Mouse (Mus musculus): Measurements from ENCODE around the gene Tm9sf3.
"Not testable (repeated sequence)": the region's sequence is repeated elsewhere in the genome, so short reads cannot be mapped to it uniquely, and the experiment has no call there.

The Tm9sf3 gene

DNA sequence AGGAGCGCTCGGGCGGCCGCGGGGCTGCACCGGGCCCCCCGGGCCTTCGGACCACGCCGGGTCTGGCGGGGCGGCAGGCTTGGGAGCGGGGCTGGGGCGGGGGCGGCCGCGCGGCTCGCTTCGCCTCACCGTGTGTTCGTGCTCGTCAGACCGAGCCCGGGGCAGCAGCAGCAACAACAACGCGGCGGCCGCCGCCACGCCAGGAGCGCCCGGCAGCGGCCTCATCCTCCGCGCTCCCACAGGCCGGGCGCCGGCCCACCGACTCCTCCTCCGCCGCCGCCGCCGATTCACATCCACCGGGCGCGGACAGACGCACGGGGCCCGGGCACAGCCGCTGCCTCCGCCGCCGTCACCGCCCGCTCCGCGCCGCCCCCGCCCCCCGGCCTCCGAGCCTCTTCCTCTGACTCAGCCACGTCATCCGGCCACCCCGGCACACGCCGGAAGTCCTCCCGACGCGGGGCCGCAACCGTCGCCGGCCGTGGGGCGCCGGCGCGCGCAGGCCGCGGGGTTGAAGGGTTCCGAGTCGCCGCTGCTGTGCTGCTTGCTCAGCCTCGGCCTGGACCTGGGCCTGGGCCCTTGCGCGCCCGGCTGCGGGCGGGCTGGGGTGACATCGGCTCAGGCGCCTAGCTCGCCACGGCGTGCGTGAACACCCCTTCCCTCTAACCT, at the start of gene Tm9sf3:
TSS of gene Tm9sf3 (minus strand) at position 368 of the 666 bp plus-strand sequence.
- DNase-seq (ENCODE audit: low read depth, low spot score) = peak; percentile 79

DNA sequence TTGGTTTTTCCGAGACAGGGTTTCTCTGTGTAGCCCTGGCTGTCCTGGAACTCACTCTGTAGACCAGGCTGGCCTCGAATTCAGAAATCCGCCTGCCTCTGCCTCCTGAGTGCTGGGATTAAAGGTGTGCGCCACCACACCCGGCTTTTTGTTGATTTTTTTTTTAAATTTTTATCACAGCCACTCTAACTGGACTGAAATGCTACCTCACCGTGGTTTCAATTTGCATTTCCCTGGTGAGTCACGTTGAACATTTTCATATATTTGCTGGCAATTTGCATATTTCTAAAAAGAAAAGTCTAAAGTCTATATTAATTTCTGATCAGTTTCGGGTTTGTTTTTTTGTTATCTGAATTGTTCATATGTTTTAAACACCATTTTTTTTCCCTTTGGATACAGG, 48.8 kb upstream of the Tm9sf3 start:
- not testable (repeated sequence) for DNase-seq (ENCODE audit: low read depth, low spot score)

DNA sequence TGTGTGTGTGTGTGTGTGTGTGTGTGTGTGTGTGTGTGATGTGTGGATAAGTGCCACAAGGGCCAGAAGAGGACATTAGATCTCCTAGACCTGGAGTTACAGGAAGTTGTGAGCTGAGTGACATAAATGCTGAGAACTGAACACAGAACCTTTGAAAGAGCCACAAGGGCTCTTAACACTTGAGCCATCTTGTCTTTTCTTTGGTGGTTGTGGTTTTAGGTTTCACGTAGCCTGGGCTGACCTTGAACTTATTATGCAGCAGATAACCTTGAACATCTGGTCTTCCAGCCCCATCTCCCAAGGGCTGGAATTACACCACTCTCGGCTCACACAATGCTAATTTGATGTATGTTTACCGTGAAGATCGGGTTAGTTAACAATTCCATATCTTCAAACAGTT, 48.2 kb upstream of the Tm9sf3 start:
- DNase-seq (ENCODE audit: low read depth, low spot score) = no peak

DNA sequence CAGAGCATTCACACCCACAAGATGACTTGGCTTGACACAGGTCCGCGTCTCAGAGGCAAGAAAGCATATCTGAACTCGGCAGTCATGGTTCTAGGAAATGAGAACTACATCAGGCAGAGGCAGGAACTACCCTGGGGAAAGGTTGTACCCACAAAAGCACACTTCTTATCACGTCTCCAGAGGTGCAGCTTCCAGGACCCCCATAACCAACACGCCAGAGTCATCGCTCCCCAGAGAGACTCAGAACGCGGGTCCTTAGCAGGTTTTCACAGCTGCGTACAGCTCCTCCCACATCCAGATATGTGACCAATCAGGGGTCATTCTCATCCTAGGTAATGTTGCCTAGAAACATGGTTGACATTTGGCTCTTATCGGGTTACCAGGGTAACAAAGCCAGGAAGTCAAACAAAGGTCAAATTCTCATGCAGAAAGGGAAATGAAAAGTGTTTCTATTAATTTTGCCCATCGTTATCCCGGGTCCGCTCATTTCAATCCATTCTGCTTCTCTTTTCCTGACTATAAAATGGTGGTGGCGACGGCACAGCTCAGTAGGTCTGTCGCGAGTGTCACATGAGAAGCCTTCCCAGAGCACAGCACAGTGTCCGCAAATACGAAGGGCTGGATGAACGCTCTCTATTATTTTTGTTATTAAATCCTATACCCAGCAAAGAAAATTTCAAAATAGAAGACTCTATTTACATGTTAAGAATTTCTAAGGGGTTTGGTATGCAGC, 47.3 kb upstream of the Tm9sf3 start:
- peak; percentile 63 for DNase-seq (ENCODE audit: low read depth, low spot score)

DNA sequence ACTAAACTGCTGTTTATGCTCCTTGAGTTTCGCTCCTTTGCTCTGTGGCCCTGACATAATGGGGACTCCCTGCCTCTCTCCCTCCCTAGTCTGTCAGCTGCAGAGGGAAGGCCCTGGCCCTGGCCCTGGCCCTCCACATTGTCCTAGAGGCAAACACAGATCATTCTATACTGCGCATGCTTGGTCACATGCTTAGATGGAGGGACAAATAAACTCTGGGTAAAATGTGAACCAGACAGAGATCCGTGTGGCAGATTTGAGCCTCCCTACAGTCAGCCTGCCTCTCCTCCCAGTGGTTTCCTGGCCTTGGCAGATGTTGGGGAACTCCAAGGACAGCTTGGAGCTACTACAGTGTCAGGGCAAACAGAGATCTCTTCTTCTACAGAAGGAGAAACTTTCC, 40.1 kb upstream of the Tm9sf3 start:
- DNase-seq (ENCODE audit: low read depth, low spot score) = no peak

DNA sequence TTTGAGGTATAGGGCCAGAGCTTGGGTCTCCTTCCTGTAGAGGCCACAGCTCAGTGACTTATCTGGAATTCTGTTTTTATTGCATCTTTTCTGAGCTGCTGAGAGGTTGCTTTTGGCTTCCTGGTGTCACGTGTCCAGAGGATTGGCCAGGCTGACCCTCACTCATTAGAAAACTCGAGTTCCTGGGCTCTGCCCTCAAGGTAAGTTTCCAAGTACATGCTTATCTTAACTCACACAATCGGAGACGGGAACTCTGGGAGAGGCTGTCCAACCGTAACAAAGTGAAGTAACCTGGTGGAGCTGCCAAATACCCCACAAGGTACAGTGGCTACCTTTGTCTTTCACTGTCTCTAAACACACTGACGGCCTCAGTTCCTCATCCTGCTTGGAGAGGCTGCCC, 39.6 kb upstream of the Tm9sf3 start:
- DNase-seq (ENCODE audit: low read depth, low spot score) = no peak

DNA sequence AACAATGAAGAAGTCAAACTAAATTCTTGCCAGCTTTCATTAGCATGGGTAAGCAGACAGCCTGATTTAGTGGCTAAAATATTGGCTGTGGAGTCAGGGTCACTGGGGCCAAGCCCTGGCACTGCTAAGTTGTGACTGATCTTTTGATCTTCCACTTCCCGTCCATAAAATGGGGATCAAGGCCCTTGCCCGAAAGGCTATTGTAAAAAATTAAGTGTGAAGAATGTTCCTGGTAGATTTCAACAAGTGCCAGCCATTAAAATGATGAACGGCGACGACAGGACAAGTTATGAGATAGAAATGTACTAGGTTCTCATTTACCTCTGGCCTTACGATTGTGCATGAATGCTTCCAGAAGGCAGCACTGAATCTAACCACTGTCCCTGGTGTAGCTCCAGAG, 38.1 kb upstream of the Tm9sf3 start:
- DNase-seq (ENCODE audit: low read depth, low spot score) = no peak

DNA sequence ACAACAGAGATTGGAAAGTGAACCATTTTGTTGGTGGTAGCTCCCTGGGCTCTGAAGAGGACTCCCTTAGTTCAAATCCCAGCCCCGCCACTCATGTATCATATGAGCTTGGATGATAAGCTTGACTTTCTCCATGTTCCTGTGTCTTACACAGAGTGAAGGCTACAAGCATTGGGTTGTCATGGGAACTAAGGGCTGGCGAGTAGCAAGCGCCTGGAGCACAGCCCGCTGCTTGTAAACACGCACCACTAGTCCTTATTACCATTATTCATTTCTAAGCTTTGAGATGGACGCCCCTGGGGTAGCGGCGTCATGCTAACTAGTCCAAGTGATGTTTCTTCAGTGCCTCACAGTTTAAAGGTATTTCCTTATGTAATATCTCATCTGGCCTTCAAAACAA, 35.6 kb upstream of the Tm9sf3 start:
- DNase-seq (ENCODE audit: low read depth, low spot score) = no peak

DNA sequence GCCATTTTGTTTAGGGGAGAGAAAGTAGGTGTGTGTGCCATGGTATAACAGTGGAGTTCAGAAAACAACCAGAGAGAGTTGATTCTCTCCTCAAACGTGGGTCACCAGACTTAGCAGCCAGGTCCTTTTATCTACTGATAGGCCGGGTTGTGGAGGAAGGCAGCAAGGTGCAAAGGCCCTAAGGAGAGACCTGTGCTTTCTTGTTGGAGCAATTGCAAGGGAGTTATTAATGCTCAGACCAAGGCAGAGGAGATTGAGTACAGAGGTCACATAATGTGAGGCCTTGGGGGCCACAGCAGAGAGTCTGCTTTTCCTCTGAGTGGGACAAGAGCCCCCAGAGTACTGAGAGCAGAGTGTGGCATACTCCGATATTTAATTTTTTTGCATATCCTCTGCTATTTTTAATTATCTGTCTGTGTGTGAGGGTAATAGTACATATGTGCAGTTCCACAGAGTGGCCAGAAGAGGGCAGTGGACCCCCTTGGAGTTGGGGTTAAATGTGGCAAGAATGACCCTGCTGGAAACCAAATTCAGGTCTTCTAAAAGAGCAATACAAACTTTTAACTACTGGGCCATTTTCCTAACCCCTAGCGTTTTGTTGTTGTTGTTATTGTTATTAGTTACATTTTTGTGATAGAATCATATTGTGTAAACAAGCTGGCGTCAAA, 27.3 kb upstream of the Tm9sf3 start:
- DNase-seq (ENCODE audit: low read depth, low spot score) = no peak

DNA sequence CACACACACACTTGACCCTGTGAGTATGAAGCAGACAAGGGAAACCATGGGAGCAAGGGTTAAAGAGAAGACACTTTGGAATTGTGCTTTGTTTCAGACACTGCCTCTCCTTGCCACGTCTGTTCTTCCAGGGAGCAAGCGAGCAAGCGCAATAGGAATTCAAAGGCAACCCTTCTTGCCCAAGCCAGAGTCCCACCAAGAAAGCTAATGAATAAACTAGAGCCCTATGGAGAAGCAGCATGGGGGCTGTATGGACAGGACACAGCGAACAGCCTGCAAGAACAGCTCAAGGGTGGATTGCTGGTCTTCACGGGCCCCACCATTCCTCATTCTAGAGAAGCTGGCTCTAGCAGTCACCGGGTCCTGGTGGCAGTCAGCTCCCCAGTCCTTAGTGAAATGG, 24.8 kb upstream of the Tm9sf3 start:
- DNase-seq (ENCODE audit: low read depth, low spot score) = no peak

DNA sequence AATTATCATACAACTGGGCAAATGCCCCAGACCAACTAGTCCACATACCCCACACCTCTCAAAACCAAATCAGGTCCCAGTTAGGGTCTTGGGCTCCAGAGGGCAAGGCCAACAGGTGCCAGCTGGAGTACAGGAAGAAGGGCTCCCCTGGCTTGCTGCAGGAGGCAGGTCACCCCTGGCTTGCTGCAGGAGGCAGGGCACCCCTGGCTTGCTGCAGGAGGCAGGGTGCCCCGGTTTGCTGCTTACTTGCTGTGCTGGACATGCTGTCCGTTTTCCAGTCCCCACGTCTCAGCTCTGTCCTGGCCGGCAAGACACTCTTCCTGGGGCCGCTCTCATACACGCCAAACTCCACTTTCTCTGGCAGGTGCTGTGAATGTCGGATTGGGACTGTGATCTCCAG, 23.4 kb upstream of the Tm9sf3 start:
- DNase-seq (ENCODE audit: low read depth, low spot score) = no peak

DNA sequence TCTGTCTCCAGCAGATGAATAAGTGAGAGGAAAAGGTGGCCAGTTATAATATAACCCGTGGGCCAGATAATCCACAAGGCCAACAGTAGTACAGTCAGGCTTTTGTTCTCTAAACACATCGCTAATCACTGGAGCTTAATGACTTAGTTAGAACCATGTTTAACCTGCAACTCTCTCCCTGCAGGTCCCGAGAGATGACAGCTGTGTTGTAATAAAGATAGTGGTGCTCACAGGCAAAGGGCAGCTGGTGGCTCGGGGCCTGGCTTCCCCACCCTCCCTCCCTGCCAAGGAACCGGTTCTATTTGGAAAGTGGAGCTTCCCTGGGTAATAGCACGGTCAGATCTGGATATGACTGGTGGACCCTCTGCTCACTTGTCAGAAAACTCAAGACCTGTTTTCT, 20.7 kb upstream of the Tm9sf3 start:
- no peak for DNase-seq (ENCODE audit: low read depth, low spot score)

DNA sequence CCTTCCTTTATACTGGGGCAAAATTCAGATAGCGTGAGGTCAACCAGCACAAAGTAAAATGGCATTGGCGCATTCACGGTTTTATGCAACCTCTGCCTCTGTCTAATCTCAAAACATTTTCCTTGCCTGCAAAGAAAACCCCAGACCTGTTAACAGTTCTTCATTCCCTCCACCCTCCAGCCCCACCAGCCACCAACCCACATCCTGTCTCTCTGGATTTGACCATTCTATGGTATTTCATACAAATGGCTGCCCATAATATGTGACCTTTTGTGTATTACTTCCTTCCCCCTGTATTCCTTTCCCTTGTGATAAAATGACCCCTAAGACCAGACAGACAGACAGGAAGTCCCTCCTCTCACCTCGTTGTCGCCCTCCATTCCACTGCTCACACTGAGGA, 18.9 kb upstream of the Tm9sf3 start:
- DNase-seq (ENCODE audit: low read depth, low spot score) = no peak

DNA sequence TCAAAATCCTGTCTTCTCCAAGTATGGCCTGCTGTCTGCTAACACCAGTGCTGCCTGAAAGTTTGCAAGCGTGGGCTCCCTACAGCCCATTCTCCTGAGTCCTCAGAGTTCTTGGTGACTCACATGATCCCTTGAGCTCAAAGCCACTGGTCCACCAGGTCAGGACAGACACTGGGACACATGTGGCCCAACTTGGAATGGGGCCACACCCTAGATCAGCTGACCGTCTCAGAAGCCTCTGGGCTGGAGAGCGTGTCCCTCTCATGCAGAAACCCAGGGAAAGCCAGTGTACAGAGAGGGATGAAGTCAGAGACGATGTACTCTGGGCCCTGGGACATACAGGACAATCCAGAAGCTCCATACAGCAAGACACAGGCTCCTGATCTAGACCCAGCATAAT, 18.4 kb upstream of the Tm9sf3 start:
- DNase-seq (ENCODE audit: low read depth, low spot score) = no peak

DNA sequence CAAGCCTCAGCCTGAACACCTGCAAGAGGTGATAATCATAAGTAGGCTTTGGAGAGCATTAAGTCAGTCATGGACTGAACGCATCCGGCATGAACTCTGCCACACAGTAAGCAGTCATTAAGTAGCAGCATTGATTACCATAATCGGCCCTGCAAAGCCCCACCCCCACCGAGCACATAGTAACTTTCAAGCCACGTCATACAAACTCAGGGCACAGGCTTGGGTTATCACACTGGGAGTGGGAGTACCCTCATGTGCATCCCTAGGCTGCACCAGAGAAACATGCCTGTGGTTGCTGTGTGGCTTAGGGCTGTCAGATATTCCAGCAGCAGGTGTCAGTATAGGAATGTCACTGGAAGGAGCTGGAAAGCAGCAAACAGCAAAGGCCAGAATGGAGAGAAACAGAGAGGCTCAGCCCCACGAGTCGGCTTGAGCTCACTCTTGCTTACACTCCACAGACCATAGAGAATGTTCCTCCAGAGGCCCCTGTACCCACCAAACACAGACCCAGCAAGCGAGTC, 16.0 kb upstream of the Tm9sf3 start:
- DNase-seq (ENCODE audit: low read depth, low spot score) = no peak

DNA sequence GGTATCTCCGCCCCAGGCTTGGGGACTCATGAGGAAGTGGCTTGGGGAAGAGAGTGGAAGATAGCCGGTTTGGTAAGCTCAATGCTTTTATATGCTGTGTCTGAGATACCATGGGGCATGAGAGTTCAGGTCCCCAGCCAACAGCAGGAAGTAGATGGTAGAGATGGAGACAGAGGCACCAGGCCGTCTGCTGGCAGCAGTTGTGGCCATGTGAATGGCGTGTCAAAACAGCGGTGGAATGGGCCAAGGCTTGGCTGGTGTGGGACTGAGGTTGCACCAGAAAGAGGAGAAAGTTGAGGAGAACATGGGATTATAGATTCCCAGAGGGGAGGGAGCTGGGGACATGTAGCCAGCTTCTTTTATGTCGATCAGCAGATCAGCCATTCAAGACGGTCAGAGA, 14.8 kb upstream of the Tm9sf3 start:
- no peak for DNase-seq (ENCODE audit: low read depth, low spot score)

DNA sequence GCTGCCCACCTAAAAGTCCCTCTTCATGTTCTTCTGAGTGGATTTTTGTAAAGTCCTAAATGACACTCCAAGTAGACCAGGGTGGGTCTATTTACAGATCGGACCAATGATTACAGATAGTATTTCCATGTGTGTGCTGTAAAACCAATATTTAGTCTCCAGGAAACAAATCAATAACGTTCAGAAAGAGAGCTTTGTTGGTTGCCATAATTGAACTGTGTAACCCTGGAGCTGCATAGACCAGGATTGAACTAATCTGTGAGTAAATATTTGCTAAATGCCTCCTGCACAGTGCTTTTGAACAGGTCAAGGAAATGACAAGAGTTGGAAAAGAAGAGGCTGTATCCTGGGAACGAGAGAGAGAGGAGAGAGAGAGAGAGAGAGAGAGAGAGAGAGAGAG, 11.8 kb upstream of the Tm9sf3 start:
- DNase-seq (ENCODE audit: low read depth, low spot score) = no peak

DNA sequence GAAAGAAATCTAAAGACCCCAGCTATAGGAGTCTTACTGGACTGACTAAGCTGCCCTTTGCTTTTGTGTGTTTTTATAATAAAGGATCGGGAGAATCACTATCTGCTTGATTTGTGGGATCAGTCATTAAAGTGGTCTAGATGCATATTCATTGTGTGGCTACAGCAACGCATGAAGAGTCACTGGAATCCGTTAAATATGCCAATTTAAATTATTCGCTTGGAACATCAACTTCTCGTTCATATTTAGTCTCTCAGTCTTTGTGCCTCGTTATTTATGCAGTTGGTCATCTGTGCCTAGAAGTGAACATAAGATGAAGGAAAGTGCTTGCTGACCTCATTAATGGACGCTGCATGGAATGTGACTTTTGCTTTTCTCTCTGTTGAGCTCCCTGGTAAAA, 7.1 kb upstream of the Tm9sf3 start:
- DNase-seq (ENCODE audit: low read depth, low spot score) = no peak

DNA sequence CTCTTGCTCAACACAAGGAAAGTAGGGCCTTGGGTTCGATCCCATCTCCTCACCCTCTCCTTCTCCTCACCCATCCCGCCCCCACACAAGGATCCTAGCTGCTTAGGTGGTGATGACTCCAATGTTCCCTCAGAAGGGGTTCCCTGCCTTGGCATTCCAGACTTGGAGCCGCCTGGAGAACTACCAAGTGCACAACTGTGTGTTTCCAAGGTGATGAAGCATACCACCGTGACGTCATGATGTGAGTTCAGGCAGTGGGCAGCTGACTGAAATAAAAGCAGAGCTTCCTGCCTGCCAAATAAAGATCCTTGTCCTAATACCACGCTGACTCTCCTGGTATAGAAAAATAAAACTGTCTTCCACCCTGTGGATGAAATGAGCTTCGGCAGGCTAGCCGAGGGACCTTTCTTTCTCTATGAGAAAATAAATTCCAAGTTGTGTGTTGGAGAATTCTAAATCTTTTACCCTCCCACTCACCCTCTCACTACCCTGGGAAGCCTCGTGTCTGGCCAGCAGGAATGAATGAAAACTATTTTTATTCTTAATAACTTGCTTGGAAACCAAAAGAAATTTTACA, 6.4 kb upstream of the Tm9sf3 start:
- DNase-seq (ENCODE audit: low read depth, low spot score) = peak; percentile 65

DNA sequence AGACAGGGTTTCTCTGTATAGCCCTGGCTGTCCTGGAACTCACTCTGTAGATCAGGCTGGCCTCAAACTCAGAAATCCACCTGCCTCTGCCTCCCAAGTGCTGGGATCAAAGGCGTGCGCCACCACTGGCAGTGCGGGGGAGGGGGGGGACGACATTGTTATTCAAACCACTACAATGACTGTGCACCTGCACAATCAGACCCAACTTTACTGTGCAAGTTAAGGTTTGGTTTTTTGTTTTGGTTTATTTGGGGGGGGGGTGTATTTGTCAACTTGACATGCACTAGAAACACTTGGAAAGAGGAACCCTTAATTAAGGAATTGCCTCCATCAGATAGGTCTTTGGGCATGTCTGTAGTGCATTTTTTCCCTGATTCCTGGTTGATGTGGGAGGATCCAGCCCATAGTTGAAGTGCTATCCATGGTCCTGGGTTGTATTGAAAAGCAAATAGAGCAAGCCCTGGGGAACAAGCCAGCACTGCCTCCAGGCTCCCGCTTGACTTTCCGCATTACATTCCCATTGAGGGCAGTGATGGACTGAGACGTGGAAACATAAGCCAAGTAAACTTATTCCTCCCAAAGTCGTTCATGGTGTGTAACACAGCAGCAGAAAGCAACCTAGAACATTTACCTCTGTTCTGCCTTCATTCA, 2.6 kb upstream of the Tm9sf3 start:
- DNase-seq (ENCODE audit: low read depth, low spot score) = no peak

DNA sequence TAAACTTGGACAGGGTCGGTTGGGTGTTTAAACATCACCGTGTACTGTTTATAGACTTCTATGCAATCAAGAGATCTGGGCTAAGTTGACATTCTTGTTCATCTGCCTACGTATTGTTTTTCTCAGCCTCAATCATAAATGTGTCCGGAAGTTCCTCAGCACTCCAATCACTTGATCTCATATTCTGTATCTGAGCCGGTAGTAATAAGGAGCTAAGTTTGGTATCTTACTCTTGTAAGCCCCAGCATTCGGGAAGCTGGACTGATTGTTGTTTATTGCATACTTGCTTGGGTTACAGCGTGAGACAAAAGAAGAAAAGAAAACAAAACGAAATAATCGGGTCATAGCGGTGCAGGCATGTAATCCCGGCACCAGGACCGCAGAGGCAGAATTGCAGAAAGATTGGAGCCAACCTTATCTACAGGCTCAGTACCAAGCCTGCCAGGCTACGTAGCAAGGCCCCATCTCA, 568 bp upstream of the Tm9sf3 start:
- peak; percentile 21 for DNase-seq (ENCODE audit: low read depth, low spot score)

All from telencephalon, adult 2 months (tissue).